Mouse (Mus musculus) midbrain, embryonic 16.5 days (tissue): ENCODE data around the gene Daam1. TPM values are rescaled to one million over a fixed set of nuclear protein-coding genes. Genes with fewer than 3 reads are reported as not detected.

Source experiments
- ATAC-seq: fragments of 200-750 bp; cut with Nextera tagmentation; 2 replicates; pipeline ENCODE4 v1.8.0; 2017; ENCODE audit warnings: moderate TSS enrichment
- H3K27ac ChIP-seq: fragments of 300-500 bp; sonication (generic); 2 replicates; pipeline ENCODE4 v1.5.1; 2014; ENCODE audit warnings: mild to moderate bottlenecking, low read length, mixed read lengths
- H3K27me3 ChIP-seq: fragments of 300-500 bp; sonication (generic); 2 replicates; pipeline ENCODE4 v1.6.1; 2014; ENCODE audit warnings: low read depth, low read length, mixed read lengths; ENCODE audit not compliant: control insufficient read depth, insufficient read depth
- H3K36me3 ChIP-seq: fragments of 300-500 bp; sonication (generic); 2 replicates; pipeline ENCODE4 v1.6.1; 2014; ENCODE audit warnings: mild to moderate bottlenecking, low read length, moderate library complexity, mixed read lengths; ENCODE audit not compliant: control insufficient read depth, insufficient read depth
- H3K4me1 ChIP-seq: fragments of 300-500 bp; sonication (generic); 2 replicates; pipeline ENCODE4 v1.6.1; 2014; ENCODE audit warnings: mild to moderate bottlenecking, low read length, mixed read lengths; ENCODE audit not compliant: control insufficient read depth, insufficient read depth
- H3K4me2 ChIP-seq: fragments of 300-500 bp; sonication (generic); 2 replicates; pipeline ENCODE4 v1.6.1; 2014; ENCODE audit warnings: mild to moderate bottlenecking, low read length, mixed read lengths
- H3K4me3 ChIP-seq: fragments of 300-500 bp; sonication (generic); 2 replicates; pipeline ENCODE4 v1.5.1; 2014; ENCODE audit warnings: low read depth, mild to moderate bottlenecking, low read length, moderate library complexity, mixed read lengths
- H3K9ac ChIP-seq: fragments of 300-500 bp; sonication (generic); 2 replicates; pipeline ENCODE4 v1.6.1; 2014; ENCODE audit warnings: low read depth, low read length, mixed read lengths
- H3K9me3 ChIP-seq: fragments of 300-500 bp; sonication (generic); replicated peaks from 2 replicates; pipeline ENCODE4 v1.6.1; 2014; ENCODE audit warnings: mild to moderate bottlenecking, low read length, mixed read lengths; ENCODE audit not compliant: control insufficient read depth, poor library complexity, severe bottlenecking
- WGBS: fragments of 180-500 bp; shearing (Covaris S2); extraction: QIAGEN DNeasy Blood & Tissue Kit; methylation state at CpG from one replicate; pipeline ENCODE4 v1.1.7; 2014; 5-methylcytosine and 5-hydroxymethylcytosine counted together
- polyA plus RNA-seq: library from polyadenylated mRNA; unstranded; fragments of >200 nt; fragmentation: Nextera tagmentation; extraction: Ambion mirVana; gene quantifications from 2 replicates; pipeline ENCODE4 v1.2.1, GENCODE M21; 2015

Daam1 gene
- polyA plus RNA-seq, 1 experiment from 2014 or later = 33.0 TPM

DNA sequence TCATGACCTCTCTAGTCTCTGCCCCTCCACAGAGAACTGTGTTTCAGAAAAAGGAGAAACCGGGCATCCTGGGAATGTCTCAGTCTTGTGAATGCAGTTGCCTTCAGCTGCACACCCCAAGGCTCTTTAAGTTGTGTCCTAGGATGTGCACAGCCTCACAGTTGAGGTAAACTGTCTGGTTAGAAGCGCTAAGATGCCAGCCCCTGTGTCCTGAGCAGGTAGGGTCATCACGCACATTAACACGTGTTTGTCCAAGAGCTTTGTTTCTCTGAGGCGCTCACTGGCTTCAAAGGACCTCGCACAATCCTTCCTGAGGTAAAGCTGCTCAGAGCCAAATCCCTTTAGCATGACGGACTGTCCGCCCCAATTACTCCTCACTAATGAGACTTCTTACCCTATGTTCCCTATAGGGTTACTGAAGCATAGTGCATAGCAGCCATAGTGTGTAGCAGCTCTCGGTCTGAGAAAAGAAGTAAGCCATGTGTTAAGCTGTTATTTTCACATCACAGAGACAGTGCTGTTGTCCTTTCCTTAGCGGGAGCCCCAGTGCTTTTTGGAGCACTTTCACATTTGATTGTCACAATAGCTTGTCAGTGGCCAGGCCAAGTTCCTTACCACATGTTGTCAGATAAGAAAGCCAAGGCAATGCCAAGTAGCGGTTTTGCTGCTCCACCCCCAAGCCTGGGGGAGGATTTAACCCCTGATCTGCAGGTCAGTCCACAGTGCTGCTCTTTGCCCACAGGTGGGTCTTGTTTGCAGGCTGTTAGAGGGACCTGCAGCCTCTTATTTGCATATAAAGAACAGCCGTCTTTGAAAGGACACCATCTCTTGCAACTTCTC lies 147.9 kb downstream of the Daam1 start:
- H3K4me2 ChIP-seq = no peak overlapping the region
- 25% methylated on average over 12 of the region's 12 CpGs for WGBS
- H3K27ac ChIP-seq = no peak overlapping the region
- H3K4me1 ChIP-seq = peaks cover 8% of the 10 kb centered on the region
- no peak overlapping the region for H3K9ac ChIP-seq
- no peaks in the 10 kb centered on the region for H3K27me3 ChIP-seq
- no peak for ATAC-seq
- H3K9me3 ChIP-seq = no peaks in the 10 kb centered on the region
- no peak overlapping the region for H3K4me3 ChIP-seq
- peaks cover 34% of the 10 kb centered on the region for H3K36me3 ChIP-seq

DNA sequence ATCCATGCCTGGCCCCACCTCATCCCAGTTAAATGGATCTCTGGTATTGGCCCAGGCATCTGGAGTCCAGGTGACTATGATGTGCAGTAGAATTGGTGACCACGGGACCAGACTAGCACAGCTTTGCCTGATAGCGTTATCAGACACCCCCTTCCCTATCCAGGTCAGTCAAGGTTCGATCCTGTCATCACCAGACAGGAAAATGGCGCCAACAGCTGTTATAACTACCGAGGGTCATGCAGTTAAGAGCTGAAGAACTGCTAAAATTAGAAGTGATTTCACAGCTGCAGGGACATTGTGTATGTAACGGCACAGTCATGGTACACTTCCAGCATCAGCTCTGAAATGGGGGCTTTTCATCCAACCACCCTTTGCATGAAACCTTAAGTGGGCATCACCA lies 149.3 kb downstream of the Daam1 start:
- Histone ChIP-seq H3K4me2 (no peak overlapping the region), H3K9me3 (no peaks in the 10 kb centered on the region), H3K4me3 (no peak overlapping the region), H3K9ac (no peak overlapping the region), H3K27ac (no peak overlapping the region), H3K4me1 (peaks cover 8% of the 10 kb centered on the region), H3K36me3 (peaks cover 39% of the 10 kb centered on the region), H3K27me3 (no peaks in the 10 kb centered on the region)
- no peak for ATAC-seq
- 86% methylated on average over 6 of the region's 6 CpGs for WGBS

DNA sequence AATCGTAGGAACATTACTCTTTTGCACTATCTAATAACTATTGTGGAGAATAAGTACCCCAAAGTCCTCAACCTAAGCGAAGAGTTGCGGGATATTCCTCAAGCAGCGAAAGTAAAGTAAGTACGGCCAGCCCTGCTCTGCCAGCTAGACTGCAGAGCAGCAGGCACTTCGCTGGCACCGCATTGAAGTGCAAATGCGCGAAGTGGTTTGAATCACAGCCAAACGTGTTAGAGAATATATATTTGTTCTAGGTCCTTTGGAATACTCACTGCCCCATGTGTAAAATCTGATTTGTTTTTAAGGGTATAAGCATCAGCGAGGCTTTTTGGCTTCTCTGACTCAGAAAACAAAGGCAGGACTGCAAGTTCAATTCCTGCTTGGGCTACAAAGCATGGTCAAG lies 149.9 kb downstream of the Daam1 start:
- H3K27me3 ChIP-seq = no peaks in the 10 kb centered on the region
- no peak overlapping the region for H3K9ac ChIP-seq
- H3K9me3 ChIP-seq = no peaks in the 10 kb centered on the region
- H3K4me2 ChIP-seq = no peak overlapping the region
- ATAC-seq = no peak
- H3K4me1 ChIP-seq = peaks cover 5% of the 10 kb centered on the region
- H3K36me3 ChIP-seq = peaks cover 40% of the 10 kb centered on the region
- H3K4me3 ChIP-seq = no peak overlapping the region
- WGBS = 78% methylated on average over 11 of the region's 11 CpGs
- H3K27ac ChIP-seq = no peak overlapping the region

DNA sequence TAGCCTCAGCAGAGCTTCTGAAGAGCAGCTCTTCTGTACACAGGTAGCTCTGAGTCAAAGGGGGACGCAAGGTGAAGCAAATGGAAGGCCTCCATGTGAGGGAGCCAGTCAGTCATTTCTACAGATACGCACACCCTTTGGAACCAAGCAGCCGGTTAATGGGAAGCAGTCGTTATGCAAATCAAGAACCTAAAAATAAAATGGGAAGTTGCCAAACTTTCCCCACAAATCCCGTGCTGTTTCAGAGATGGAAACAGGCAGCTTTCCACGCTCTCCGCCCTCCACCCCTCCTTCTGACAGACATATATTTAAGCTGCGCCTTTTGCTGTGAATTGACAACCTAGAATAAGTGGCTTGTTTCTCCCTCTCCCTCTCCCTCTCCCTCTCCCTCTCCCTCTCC lies 150.4 kb downstream of the Daam1 start:
- 77% methylated on average over 8 of the region's 8 CpGs for WGBS
- H3K27me3 ChIP-seq = no peaks in the 10 kb centered on the region
- no peak overlapping the region for H3K4me3 ChIP-seq
- H3K36me3 ChIP-seq = peaks cover 38% of the 10 kb centered on the region
- no peaks in the 10 kb centered on the region for H3K9me3 ChIP-seq
- ATAC-seq = no peak
- no peak overlapping the region for H3K4me2 ChIP-seq
- H3K27ac ChIP-seq = no peak overlapping the region
- no peak overlapping the region for H3K9ac ChIP-seq
- peaks cover under 1% of the 10 kb centered on the region; the same call in 1 of the 2 replicates for H3K4me1 ChIP-seq

DNA sequence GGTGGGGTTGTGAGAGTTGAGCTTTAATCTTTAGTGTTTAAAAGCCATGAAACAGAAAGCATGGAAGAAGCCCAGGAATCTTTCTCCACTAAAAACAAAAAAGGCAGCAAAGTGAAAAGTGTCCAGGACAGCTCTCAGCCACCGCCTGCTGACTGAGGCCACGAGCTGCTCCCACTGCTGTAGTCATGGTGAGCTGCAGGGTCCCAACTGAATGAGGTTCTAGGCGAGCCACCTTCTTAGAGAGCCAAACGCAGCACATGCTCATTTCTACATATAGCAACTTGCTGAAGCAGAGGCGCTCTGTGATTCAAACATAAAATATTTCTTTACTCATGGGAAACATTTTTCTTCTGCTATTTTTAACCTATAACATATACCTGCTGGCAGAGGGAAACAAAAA lies 150.9 kb downstream of the Daam1 start:
- no peak for ATAC-seq
- H3K36me3 ChIP-seq = peaks cover 42% of the 10 kb centered on the region
- H3K27ac ChIP-seq = no peak overlapping the region
- H3K4me1 ChIP-seq = no peaks in the 10 kb centered on the region
- no peak overlapping the region for H3K4me3 ChIP-seq
- no peak overlapping the region for H3K4me2 ChIP-seq
- no peaks in the 10 kb centered on the region for H3K9me3 ChIP-seq
- H3K9ac ChIP-seq = no peak overlapping the region
- H3K27me3 ChIP-seq = no peaks in the 10 kb centered on the region
- 63% methylated on average over 5 of the region's 5 CpGs for WGBS

DNA sequence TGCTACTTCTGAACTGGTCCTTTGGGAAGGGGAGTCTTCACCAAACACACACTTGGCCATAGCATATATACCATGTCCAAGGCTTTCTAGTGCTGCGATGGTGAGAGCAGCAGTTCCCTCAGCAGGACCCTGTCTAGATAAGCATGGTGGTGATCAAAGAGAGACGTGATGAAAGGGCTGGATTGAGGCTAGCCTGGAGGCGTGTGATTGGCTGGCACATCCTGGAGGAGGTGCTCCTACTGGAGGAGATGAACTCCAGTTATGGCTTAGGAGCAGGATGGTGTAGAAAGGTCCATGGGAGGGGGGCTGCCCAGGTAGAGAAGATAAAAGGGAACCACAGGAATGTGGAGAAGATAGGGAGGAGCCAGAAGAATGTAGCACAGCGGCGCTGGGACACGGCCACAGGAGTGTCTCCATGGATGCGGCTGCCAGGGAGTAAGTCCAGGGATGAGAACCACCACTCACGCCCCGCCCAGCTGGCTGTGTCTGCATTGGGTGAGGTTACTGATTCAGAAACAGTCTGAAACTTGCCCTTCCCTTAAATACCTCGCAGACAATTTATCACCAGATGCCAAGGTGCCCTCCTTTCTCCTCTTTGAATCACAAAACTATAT lies 152.3 kb downstream of the Daam1 start:
- 87% methylated on average over 10 of the region's 10 CpGs for WGBS
- ATAC-seq = 0 out of 2 replicates have a peak, but pooled peaks have one; percentile 19

DNA sequence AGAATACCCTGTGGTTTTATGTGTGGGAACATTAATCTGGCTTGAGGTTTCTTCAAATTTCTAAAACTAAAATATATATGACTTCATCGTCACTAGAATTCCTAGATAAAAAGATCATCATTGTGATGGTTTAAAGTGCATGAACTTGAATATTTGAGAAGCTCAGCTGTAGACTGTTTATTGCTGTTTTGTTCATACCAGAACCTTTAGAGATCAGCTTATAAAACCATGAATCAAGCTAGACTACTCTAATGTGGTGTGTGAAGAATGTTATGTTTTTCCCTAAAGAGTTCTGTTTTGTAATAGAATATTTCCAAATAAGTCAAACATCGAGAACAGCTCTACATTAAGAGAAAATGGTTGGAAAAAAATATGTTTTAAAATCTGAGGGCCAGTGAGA lies 156.3 kb downstream of the Daam1 start:
- WGBS = 97% methylated on average over 2 of the region's 2 CpGs
- Histone ChIP-seq H3K4me2 (no peak overlapping the region), H3K4me1 (no peaks in the 10 kb centered on the region), H3K36me3 (peaks cover 54% of the 10 kb centered on the region), H3K9me3 (no peaks in the 10 kb centered on the region), H3K9ac (no peak overlapping the region), H3K4me3 (no peak overlapping the region), H3K27me3 (no peaks in the 10 kb centered on the region), H3K27ac (no peak overlapping the region)
- ATAC-seq = no peak

More for the DNA sequence above, 152.3 kb downstream of the Daam1 start:
- Histone ChIP-seq H3K27me3 (no peaks in the 10 kb centered on the region), H3K36me3 (peaks cover 40% of the 10 kb centered on the region), H3K4me3 (no peak overlapping the region), H3K4me2 (no peak overlapping the region), H3K4me1 (no peaks in the 10 kb centered on the region), H3K27ac (no peak overlapping the region), H3K9me3 (no peaks in the 10 kb centered on the region), H3K9ac (no peak overlapping the region)

DNA sequence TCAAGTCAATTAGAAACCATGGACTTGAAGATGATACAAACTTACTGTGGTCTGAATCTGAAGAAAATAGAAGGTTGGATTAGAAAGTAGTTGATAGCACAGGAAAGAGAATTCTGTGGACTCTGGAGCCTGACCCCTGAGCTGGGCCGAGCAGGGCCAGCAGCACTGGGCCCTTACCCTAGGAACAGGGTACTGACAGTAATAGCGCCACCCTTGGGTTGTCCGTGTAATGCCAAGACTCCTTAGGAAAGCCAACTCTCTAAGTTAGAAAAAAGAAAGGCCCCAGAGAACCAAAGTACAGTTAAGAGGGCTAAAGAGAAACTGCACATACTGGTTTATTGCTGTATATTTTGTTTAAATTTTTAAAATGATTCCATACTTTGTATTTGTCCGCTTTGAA lies 157.0 kb downstream of the Daam1 start:
- 85% methylated on average over 4 of the region's 4 CpGs for WGBS
- ATAC-seq = no peak
- H3K4me3 ChIP-seq = no peak overlapping the region

DNA sequence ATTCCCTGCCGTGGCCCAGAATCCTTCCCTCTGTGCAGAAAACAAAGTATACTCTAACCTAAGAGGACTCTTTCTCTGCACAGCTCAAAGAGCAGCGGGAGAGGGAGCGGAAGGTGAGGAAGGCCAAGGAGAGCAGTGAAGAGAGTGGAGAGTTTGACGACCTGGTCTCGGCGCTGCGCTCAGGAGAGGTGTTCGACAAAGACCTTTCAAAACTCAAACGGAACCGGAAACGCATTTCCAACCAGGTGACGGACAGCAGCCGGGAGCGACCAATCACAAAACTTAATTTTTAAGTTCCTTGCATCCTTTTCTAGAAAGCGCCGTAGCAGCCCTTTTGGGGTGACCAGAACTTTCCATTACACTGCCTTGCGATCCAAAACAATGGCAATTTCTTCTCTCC lies 158.7 kb downstream of the Daam1 start:
- peaks cover 52% of the 10 kb centered on the region for H3K36me3 ChIP-seq
- no peak overlapping the region for H3K4me3 ChIP-seq
- WGBS = 97% methylated on average over 17 of the region's 17 CpGs
- H3K27me3 ChIP-seq = no peaks in the 10 kb centered on the region
- H3K9ac ChIP-seq = no peak overlapping the region
- H3K9me3 ChIP-seq = no peaks in the 10 kb centered on the region
- H3K4me1 ChIP-seq = no peaks in the 10 kb centered on the region
- ATAC-seq = no peak
- H3K27ac ChIP-seq = no peak overlapping the region
- H3K4me2 ChIP-seq = no peak overlapping the region

More for the DNA sequence above, 157.0 kb downstream of the Daam1 start:
- H3K9ac ChIP-seq = no peak overlapping the region
- H3K9me3 ChIP-seq = no peaks in the 10 kb centered on the region
- H3K4me2 ChIP-seq = no peak overlapping the region
- no peaks in the 10 kb centered on the region for H3K4me1 ChIP-seq
- H3K27me3 ChIP-seq = no peaks in the 10 kb centered on the region
- no peak overlapping the region for H3K27ac ChIP-seq
- H3K36me3 ChIP-seq = peaks cover 55% of the 10 kb centered on the region
